Mouse (Mus musculus) liver, embryonic 12.5 days (tissue): ENCODE measurements around the gene Vmn2r79. TPM values are rescaled to one million over a fixed set of nuclear protein-coding genes. Genes with fewer than 3 reads are reported as not detected.
"Not testable (repeated sequence)": the region's sequence is repeated elsewhere in the genome, so short reads cannot be mapped to it uniquely, and the experiment has no call there.

Experiments
- ATAC-seq: fragments of 200-750 bp; cut with Nextera tagmentation; 2 replicates; pipeline ENCODE4 v1.8.0; 2017; ENCODE audit warnings: moderate number of reproducible peaks, mild to moderate bottlenecking, moderate library complexity
- H3K27ac ChIP-seq: fragments of 300-500 bp; sonication (generic); 2 replicates; pipeline ENCODE4 v1.5.1; 2016; ENCODE audit warnings: mild to moderate bottlenecking
- H3K27me3 ChIP-seq: fragments of 300-500 bp; sonication (generic); replicated peaks from 2 replicates; pipeline ENCODE4 v1.6.1; 2016; ENCODE audit warnings: mild to moderate bottlenecking, moderate library complexity
- H3K36me3 ChIP-seq: fragments of 300-500 bp; sonication (generic); 2 replicates; pipeline ENCODE4 v1.6.1; 2016; ENCODE audit warnings: mild to moderate bottlenecking, moderate library complexity
- H3K4me1 ChIP-seq: fragments of 300-500 bp; sonication (generic); 2 replicates; pipeline ENCODE4 v1.6.1; 2016
- H3K4me2 ChIP-seq: fragments of 300-500 bp; sonication (generic); 2 replicates; pipeline ENCODE4 v1.6.1; 2016; ENCODE audit warnings: mild to moderate bottlenecking, moderate library complexity
- H3K4me3 ChIP-seq: fragments of 300-500 bp; sonication (generic); 2 replicates; pipeline ENCODE4 v1.5.1; 2016; ENCODE audit warnings: mild to moderate bottlenecking, moderate library complexity
- H3K9ac ChIP-seq: fragments of 300-500 bp; sonication (generic); 2 replicates; pipeline ENCODE4 v1.6.1; 2016; ENCODE audit warnings: mild to moderate bottlenecking, moderate library complexity
- H3K9me3 ChIP-seq: fragments of 300-500 bp; sonication (generic); replicated peaks from 2 replicates; pipeline ENCODE4 v1.6.1; 2016; ENCODE audit warnings: mild to moderate bottlenecking, moderate library complexity
- WGBS: fragments of 180-500 bp; shearing (Covaris S2); methylation state at CpG from one replicate; pipeline ENCODE4 v1.1.7; 2016; ENCODE audit not compliant: insufficient replicate concordance; 5-methylcytosine and 5-hydroxymethylcytosine counted together
- polyA plus RNA-seq: library from polyadenylated mRNA; unstranded; fragments of >200 nt; fragmentation: Nextera tagmentation; extraction: Ambion mirVana; gene quantifications from 2 replicates; pipeline ENCODE4 v1.2.1, GENCODE M21; 2016

The Vmn2r79 gene
- polyA plus RNA-seq = not detected in 2 replicates

DNA sequence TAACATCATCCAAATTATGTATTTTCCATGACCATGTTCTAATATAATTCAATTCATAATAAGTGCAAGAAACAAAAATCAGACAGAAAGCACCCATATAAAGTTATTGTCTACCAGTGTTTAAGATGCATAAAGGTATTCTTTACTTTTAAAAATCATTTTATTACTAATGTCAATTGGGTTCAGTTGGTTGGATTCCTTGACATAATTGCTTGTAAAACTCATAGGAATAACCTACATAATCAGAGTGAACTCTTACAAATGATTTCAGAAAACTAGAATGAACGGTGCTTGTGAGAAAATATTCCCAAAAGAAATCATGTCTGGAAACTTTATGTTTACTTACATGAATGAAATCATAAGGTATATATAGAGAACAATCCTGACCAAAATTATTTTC is at the start of gene Vmn2r79:
Gene Vmn2r79 (plus strand): TSS at position 301 of the 400 bp plus-strand sequence.
- not testable (repeated sequence) for H3K27ac ChIP-seq, H3K27me3 ChIP-seq, H3K4me1 ChIP-seq, H3K9ac ChIP-seq, H3K4me3 ChIP-seq, ATAC-seq, H3K36me3 ChIP-seq, H3K9me3 ChIP-seq, H3K4me2 ChIP-seq
- 59% methylated on average over 1 of the region's 1 CpGs for WGBS

- no peak for ATAC-seq
- WGBS = 27% methylated on average over 1 of the region's 1 CpGs
These were observed 1.2 kb upstream of the Vmn2r79 start for GRCm38 (mm10) chr7:86994700-86995099.

GRCm38 (mm10) chr7:87026486-87026885 is 30.6 kb downstream of the Vmn2r79 start:
- H3K36me3 ChIP-seq, H3K9ac ChIP-seq, H3K4me1 ChIP-seq, ATAC-seq, H3K27ac ChIP-seq, H3K4me2 ChIP-seq, H3K27me3 ChIP-seq, H3K4me3 ChIP-seq, H3K9me3 ChIP-seq: not testable (repeated sequence)

More at GRCm38 (mm10) chr7:86994700-86995099, 1.2 kb upstream of the Vmn2r79 start:
- no peak overlapping the region for H3K4me2 ChIP-seq
- H3K4me3 ChIP-seq = no peak overlapping the region
- no peak overlapping the region for H3K9ac ChIP-seq
- H3K27me3 ChIP-seq = no peaks in the 10 kb centered on the region
- H3K36me3 ChIP-seq = no peaks in the 10 kb centered on the region
- no peak overlapping the region for H3K27ac ChIP-seq
- no peaks in the 10 kb centered on the region for H3K4me1 ChIP-seq
- no peaks in the 10 kb centered on the region for H3K9me3 ChIP-seq

DNA sequence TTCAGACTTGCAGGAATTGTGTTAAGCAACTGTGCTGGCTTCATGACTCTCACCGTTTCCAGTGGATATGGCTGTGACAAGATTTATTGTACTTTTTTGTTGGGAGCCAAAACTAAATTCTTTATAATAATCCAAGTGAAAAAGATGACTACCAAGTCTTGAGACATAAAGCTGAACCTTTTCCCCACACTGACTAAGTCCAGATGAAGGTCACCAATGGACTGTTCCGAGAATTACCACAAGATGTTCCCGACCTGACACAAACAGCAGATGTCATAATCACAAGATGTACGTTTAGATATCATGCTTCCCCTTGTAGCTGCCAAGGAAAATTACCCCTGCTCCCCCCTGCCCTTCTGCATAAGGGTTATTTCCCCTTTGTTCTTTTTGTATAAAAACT is 67.7 kb downstream of the Vmn2r79 start:
- ATAC-seq = no peak
- H3K27ac ChIP-seq = no peak overlapping the region
- no peak overlapping the region for H3K9ac ChIP-seq
- H3K36me3 ChIP-seq = no peaks in the 10 kb centered on the region
- WGBS = 57% methylated on average over 4 of the region's 4 CpGs
- H3K4me3 ChIP-seq = no peak overlapping the region
- no peaks in the 10 kb centered on the region for H3K27me3 ChIP-seq
- no peaks in the 10 kb centered on the region for H3K9me3 ChIP-seq
- H3K4me1 ChIP-seq = no peaks in the 10 kb centered on the region
- no peak overlapping the region for H3K4me2 ChIP-seq

Other genes starting within 250 kb of the Vmn2r79 start
- gene Folh1, start 220.2 kb upstream of the Vmn2r79 start, polyA plus RNA-seq = not detected in 2 replicates
- not detected in 2 replicates for gene Vmn2r77, start 201.1 kb upstream of the Vmn2r79 start, polyA plus RNA-seq
- gene Vmn2r78, start 81.0 kb upstream of the Vmn2r79 start, polyA plus RNA-seq = not detected in 2 replicates
- gene Nox4, start 250.0 kb downstream of the Vmn2r79 start, polyA plus RNA-seq = 0.39 and 0.67 TPM in 2 replicates